Mouse (Mus musculus): ENCODE measurements at regions not wholly inside any gene's neighbourhood (a gene's known extent, or its start where the extent isn't known, plus 50 kb on each side); places are given as distances from the start of the nearest gene placed in this dataset.

- TF ChIP-seq CTCF (IDR thresholded peaks at IDR 0.05; ENCODE audit: low read depth) = no peak
- no peak for TF ChIP-seq EP300 (optimal IDR thresholded peaks at IDR 0.05)
Observed at GRCm38 (mm10) chr7:123796096-123796495, 186.6 kb upstream of the Hs3st4 start.

Measured in stomach, postnatal 0 days (tissue).